Mouse (Mus musculus) right cerebral cortex, adult 2 months (tissue): ENCODE data around the gene Chpf.

Experiments used
- DNase-seq, 2 experiments: peaks; one replicate each; pipeline ENCODE4 v3.0.0; 2021 to 2022; ENCODE audit warnings: low spot score in 2 of 2

The Chpf gene

DNA sequence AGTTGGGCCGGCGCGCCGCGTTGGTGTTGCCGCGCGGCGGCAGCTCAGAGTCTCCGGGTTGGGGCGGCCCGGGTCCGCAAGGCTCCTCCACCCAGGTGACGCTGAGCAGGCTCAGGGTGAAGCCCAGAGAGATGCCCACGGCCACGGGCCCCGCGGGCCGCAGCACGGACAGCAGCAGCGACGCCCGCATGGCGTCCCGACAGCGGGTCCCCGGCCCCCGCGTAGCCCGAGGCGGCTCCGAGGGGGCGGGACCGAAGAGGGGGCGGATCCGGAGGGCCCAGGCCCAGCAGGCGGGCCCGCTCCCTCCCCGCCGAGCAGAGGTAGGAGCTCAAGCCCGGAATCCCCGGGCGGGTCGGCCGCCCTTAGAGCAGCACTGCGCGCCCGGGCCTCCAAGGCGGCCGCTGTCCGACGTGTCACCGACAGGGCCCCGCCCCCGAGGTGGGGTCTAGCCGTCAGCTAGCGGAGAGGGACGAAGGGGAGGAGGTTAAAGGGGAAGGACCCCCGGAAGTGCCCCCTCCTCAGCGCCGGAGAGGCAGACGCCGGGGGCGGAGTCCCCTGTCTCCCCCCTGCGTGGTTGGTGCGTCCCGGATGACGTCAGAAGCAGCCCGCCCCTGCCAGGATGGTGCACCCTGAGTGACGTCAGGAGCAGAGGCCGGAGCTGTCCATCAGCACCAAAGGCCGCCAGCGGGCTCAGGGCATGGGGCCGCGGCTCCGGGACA lies at the start of gene Chpf, which contains the start of gene Tmem198:
TSS of gene Chpf (minus strand) at position 392 of the 719 bp plus-strand sequence.
TSS of gene Tmem198 (plus strand) at position 617 of the 719 bp plus-strand sequence.
- peak; percentile 97 to 98 for DNase-seq

GRCm38 (mm10) chr1:75524679-75525078 lies 45.6 kb upstream of the Chpf start:
- DNase-seq = no peak

DNA sequence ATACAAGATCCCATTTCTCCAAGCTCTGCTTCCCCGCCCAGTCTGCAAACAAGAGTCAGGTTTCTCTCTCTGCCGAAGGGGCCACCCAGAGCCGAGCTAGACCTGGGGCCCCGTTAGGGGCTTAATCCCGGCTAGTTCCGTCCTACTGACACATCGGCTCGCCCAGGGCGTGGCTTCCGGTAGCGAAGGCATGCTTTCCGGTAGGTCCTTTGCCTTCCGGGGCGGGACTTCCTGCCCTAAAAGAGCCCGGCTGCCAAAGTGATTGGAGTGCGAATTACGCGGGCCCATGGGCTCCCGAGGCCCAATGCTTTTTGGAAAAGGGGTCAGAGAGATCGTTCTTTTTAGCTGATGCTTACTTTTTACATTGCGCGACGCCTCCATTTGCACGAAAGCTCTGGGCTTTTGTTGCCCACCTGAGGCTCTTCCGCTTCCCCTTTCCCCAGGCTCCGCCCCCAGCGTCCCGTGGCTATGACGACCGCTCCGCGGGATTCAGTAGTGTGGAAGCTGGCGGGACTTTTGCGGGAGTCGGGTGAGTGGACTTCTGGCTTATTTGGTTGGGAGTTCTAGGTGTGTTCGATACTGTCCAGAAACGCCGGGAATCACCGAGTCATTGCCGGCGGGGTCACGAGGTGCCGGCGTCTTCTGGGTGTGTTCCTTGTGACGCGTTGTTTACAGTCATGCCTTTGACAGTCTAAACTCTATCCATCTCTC lies 42.4 kb upstream of the Chpf start, which contains the start of gene Stk11ip:
TSS of gene Stk11ip (plus strand) at position 209 of the 711 bp plus-strand sequence.
- DNase-seq = peak; percentile 93 to 96

GRCm38 (mm10) chr1:75519576-75519975 lies 40.5 kb upstream of the Chpf start:
- no peak for DNase-seq

GRCm38 (mm10) chr1:75518427-75518826 lies 39.3 kb upstream of the Chpf start:
- DNase-seq = no peak

- no peak for DNase-seq
Observed at GRCm38 (mm10) chr1:75517984-75518383, 38.9 kb upstream of the Chpf start.

- no peak for DNase-seq
Observed at GRCm38 (mm10) chr1:75516703-75517380, 37.7 kb upstream of the Chpf start.

GRCm38 (mm10) chr1:75512550-75512949 lies 33.4 kb upstream of the Chpf start:
- no peak for DNase-seq

DNA sequence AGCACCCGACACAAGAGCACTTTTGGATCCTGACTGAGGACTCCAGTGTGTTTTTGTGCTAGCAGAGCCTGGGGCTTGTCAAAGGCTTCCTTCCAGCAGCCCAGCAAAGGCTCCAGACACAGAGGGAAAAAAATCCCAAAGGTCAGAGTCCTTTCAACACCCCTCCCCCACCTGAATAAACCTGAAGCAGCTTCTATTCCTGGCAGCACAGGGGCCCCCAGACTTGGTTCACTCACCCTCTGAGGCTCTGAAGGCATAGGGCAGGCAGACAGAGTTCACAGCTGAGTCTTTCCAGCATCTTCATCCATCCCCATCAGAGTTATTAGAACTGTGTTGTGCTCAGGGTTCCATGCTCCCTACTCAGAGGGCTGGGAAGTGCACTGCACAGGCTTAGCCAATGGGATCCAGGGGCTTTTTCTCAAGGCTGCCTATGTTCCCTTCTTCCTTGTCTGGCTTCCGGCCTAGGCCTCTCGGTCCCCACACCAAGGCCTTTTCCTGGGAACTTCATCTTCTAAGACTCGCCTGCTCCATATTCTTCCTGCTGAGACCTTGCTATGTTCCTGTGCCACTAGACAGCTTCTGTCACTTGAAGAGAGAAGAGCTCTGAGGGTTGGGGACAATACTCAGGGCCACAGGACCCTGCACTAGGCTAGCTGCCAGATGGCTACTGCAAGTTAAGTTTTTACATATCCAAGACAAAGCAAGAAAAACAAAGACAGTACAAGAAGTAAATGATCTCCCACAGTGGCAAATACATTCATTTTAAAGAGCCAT lies 32.5 kb upstream of the Chpf start:
- no peak for DNase-seq

GRCm38 (mm10) chr1:75510154-75510553 lies 31.0 kb upstream of the Chpf start:
- no peak for DNase-seq

DNA sequence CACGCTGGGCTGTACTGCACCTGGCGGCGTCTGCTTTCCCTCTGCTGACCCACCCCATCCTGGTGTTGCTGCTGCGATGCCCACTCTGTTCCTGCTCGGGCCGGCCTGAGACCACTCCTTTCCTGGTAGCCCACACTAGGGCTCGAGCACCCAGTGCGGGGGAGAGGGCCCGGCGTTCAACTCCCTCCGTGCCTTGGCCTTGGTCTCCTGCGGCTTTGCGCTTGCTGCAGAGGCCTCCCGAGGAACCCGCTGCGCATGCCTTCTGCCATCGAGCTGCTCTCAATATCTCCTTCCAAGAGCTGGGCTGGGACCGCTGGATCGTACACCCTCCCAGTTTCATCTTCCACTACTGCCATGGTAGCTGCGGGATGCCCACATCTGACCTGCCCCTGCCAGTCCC lies 30.5 kb upstream of the Chpf start:
- no peak for DNase-seq

DNA sequence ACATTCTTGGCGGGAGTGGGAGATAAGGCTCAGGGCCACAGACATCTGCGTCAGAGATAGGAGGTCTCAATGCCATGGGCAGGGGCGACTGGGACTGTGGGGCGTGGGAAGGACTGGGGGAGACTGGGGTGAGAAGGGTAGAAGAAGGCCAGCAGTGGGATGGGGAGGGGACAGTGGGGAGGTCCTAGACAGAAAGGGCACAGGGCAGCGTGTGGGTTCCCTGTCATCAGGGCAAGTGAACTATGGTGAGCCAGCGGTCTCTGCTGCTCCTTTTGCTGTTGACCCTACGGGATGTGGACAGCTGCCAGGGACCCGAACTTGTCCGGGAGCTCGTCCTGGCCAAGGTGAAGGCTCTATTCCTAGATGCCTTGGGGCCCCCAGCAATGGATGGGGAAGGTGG lies 27.9 kb upstream of the Chpf start, which contains the start of gene Inha:
TSS of gene Inha (plus strand) at position 72 of the 400 bp plus-strand sequence.
- no peak for DNase-seq

DNA sequence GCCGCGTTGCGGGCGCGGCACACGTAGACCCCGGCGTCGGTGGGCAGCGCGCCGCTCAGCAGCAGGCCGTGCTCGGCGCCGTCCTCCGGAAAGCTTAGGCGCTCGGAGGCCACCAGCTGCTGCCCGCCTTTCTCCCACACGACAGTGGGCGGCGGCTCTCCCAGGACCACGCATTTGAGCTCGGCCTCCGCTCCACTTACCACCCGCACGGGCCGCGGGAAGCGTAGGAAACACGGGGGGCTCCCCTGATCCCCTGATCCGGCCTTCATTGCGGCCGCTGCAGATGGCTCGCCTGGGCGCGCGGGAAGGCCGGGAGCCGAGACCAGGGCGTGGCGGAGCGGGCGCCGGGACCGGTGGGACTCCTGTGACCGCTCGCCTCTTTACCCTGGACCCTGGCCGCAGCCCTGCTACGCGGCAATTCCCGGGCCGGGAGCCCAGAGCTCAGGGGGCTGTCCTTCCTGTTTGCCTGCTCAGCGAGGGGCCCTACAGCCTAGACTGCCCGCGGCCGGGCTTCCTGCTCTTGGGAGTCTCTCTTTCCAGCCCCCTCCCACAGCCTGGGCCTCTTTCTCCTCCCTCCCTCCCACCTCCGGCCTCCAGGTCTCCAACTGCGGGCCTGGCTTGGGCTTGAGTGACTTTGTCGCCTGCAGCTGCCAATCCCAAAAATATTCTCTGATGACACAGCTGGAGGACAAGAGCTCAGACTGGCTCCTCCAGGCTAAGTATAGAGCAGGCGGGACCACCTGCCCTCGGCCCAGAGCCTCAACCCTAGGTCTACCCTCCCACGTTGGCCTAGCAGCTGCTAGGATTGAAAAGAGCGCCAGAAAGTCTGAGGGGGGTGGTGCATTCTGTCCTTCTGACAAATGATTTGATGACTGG lies 27.1 kb upstream of the Chpf start, which contains the start of gene Obsl1:
TSS of gene Obsl1 (minus strand) at position 497 of the 876 bp plus-strand sequence.
- peak in 1 of 2 experiments; percentile 40 for DNase-seq

GRCm38 (mm10) chr1:75505159-75505955 lies 26.2 kb upstream of the Chpf start:
- peak; percentile 82 to 87 for DNase-seq

GRCm38 (mm10) chr1:75504256-75505045 lies 25.3 kb upstream of the Chpf start:
- DNase-seq = peak; percentile 60 to 70

- no peak for DNase-seq
Observed at GRCm38 (mm10) chr1:75503651-75503980, 24.5 kb upstream of the Chpf start.

DNA sequence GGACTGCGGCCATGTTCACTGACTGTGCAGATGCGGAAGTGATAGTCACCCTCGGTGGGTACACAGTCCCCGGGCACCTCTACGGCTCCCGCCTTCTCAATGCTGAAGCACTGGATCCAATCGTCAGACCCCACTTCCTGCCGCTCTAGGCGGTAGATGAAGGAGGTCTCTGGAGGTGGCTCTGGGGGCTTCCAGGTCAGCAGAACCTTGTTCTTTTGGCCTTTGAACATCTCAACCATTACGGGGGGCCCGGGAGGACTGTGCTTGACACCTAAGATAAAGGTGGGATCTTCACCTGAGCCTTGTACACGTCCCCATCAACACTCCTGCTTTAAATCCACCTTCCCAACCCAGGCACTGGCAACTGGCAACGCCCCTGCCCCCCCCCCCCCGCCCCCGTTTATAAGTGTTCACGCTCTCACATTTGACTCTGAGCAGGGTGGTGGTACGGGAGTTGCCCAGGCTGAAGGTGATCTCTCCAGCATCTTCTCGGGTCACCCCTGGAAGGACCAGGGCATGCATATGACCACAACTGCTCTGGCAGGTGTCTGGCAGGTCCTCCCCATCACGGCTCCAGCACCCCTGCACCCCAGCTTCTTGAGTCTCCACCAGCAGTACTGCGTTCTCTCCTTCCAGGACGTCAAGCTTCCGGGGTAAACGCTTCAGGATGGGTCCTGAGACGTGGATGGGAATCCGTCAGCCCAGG lies 24.0 kb upstream of the Chpf start:
- DNase-seq = no peak

DNA sequence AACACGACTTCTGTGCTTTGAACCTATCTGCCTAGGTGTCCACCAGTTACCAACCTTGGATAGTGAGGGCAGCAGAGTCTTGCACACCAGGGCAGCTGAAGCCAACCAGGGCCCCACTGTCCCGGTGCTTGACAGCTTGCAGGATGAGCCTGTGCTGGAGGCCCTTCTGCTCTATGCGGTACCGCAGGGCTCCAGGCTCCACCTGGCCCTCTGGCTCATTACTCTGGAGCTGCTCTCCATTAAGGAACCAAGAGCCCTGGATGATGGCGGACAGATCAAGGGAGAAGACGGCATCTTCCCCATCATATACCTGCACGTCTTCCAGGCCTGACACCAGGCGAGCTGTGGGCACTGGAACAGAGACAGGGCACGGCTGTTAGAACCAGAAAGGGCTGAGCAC lies 22.8 kb upstream of the Chpf start:
- no peak for DNase-seq
